Mouse (Mus musculus) neutrophil, adult 83 days (primary cell): ENCODE measurements around the gene H2al1b. TPM values are rescaled to one million over a fixed set of nuclear protein-coding genes. Genes with fewer than 3 reads are reported as not detected.

Experiments used
- total RNA-seq, 2 experiments: library from RNA; stranded (reverse); gene quantifications; one replicate each; pipeline ENCODE4 v1.2.4; 2023

H2al1b gene
- total RNA-seq, result not detected

DNA sequence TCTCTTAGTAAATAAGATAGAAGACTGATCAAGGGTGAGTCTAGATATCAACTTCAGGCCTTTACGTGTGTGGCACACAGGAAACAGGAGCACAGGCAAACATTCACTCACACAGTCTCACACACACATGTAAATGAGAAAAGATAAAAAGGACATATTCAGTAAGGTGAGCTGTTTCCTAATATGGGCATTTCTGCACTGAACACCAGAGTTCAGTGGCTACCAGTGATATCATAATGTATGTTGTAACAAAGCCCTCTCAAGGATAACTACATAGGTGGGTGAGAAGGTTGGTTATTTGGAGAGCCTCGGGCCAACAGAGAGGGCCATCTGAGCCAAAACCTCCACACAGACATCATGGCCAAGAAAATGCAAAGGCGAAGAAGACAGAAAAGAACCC lies at the start of gene H2al1b:
Gene H2al1b, plus strand, starts transcription at position 301 of the 400 bp plus-strand sequence.

DNA sequence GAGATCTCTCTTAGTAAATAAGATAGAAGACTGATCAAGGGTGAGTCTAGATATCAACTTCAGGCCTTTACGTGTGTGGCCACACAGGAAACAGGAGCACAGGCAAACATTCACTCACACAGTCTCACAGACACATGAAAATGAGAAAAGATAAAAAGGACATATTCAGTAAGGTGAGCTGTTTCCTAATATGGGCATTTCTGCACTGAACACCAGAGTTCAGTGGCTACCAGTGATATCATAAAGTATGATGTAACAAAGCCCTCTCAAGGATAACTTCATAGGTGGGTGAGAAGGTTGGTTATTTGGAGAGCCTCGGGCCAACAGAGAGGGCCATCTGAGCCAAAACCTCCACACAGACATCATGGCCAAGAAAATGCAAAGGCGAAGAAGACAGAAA lies 3.3 kb upstream of the H2al1b start, which contains the start of gene H2al1a:
Gene H2al1a, plus strand, starts transcription at position 301 of the 400 bp plus-strand sequence.

GRCm38 (mm10) chrX:11305355-11305754 lies 3.1 kb downstream of the H2al1b start, which contains the start of gene H2al1c:
TSS of gene H2al1c (plus strand) at chrX:11305655.

DNA sequence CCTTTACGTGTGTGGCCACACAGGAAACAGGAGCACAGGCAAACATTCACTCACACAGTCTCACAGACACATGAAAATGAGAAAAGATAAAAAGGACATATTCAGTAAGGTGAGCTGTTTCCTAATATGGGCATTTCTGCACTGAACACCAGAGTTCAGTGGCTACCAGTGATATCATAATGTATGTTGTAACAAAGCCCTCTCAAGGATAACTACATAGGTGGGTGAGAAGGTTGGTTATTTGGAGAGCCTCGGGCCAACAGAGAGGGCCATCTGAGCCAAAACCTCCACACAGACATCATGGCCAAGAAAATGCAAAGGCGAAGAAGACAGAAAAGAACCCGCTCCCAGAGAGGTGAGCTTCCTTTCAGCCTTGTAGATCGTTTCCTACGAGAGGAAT lies 6.3 kb downstream of the H2al1b start, which contains the start of gene H2al1d:
Gene H2al1d, plus strand, starts transcription at position 301 of the 400 bp plus-strand sequence.

GRCm38 (mm10) chrX:11311634-11312033 lies 9.4 kb downstream of the H2al1b start, which contains the start of gene H2al1e:
TSS of gene H2al1e (plus strand) at chrX:11311934.

GRCm38 (mm10) chrX:11314858-11315257 lies 12.6 kb downstream of the H2al1b start, which contains the start of gene H2al1f:
TSS of gene H2al1f (plus strand) at chrX:11315158.

DNA sequence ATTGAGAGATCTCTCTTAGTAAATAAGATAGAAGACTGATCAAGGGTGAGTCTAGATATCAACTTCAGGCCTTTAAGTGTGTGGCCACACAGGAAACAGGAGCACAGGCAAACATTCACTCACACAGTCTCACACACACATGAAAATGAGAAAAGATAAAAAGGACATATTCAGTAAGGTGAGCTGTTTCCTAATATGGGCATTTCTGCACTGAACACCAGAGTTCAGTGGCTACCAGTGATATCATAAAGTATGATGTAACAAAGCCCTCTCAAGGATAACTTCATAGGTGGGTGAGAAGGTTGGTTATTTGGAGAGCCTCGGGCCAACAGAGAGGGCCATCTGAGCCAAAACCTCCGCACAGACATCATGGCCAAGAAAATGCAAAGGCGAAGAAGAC lies 15.7 kb downstream of the H2al1b start, which contains the start of gene H2al1g:
Gene H2al1g, plus strand, starts transcription at position 301 of the 400 bp plus-strand sequence.

DNA sequence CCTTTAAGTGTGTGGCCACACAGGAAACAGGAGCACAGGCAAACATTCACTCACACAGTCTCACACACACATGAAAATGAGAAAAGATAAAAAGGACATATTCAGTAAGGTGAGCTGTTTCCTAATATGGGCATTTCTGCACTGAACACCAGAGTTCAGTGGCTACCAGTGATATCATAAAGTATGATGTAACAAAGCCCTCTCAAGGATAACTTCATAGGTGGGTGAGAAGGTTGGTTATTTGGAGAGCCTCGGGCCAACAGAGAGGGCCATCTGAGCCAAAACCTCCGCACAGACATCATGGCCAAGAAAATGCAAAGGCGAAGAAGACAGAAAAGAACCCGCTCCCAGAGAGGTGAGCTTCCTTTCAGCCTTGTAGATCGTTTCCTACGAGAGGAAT lies 19.0 kb downstream of the H2al1b start, which contains the start of gene H2al1h:
Gene H2al1h, plus strand, starts transcription at position 301 of the 400 bp plus-strand sequence.

GRCm38 (mm10) chrX:11324359-11324758 lies 22.1 kb downstream of the H2al1b start, which contains the start of gene H2al1i:
TSS of gene H2al1i (plus strand) at chrX:11324659.

GRCm38 (mm10) chrX:11327522-11327921 lies 25.3 kb downstream of the H2al1b start, which contains the start of gene H2al1j:
TSS of gene H2al1j (plus strand) at chrX:11327822.

Other genes starting within 250 kb of the H2al1b start
- gene H2al1a, start 3.2 kb upstream of the H2al1b start, total RNA-seq, result not detected
- not detected for gene H2al1c, start 3.2 kb downstream of the H2al1b start, total RNA-seq
- not detected for gene H2al1d, start 6.4 kb downstream of the H2al1b start, total RNA-seq
- gene H2al1e, start 9.5 kb downstream of the H2al1b start, total RNA-seq, result not detected
- gene H2al1f, start 12.7 kb downstream of the H2al1b start, total RNA-seq, result not detected
- not detected for gene H2al1g, start 15.8 kb downstream of the H2al1b start, total RNA-seq
- not detected for gene H2al1h, start 19.1 kb downstream of the H2al1b start, total RNA-seq
- not detected for gene H2al1i, start 22.2 kb downstream of the H2al1b start, total RNA-seq
- not detected for gene H2al1j, start 25.4 kb downstream of the H2al1b start, total RNA-seq